Mouse (Mus musculus) midbrain, postnatal 0 days (tissue): Measurements from ENCODE around the gene Urod. TPM values are rescaled to one million over a fixed set of nuclear protein-coding genes. Genes with fewer than 3 reads are reported as not detected.

Experiments
- ATAC-seq: fragments of 200-750 bp; cut with Nextera tagmentation; 2 replicates; pipeline ENCODE4 v1.8.0; 2017; ENCODE audit warnings: moderate number of reproducible peaks, mild to moderate bottlenecking, moderate TSS enrichment, moderate library complexity; ENCODE audit not compliant: low FRiP score
- DNase-seq: peaks from one replicate; pipeline ENCODE4 v3.0.0-alpha.2; 2015; ENCODE audit warnings: low spot score
- H3K27ac ChIP-seq: fragments of 300-500 bp; sonication (generic); 2 replicates; pipeline ENCODE4 v1.5.1; 2014; ENCODE audit warnings: low read depth, mild to moderate bottlenecking, low read length, mixed read lengths
- H3K27me3 ChIP-seq: fragments of 300-500 bp; sonication (generic); 2 replicates; pipeline ENCODE4 v1.6.1; 2014; ENCODE audit warnings: low read length, control low read depth, mixed read lengths; ENCODE audit not compliant: insufficient read depth
- H3K36me3 ChIP-seq: fragments of 300-500 bp; sonication (generic); 2 replicates; pipeline ENCODE4 v1.6.1; 2014; ENCODE audit warnings: low read length, control low read depth, mixed read lengths; ENCODE audit not compliant: insufficient read depth
- H3K4me1 ChIP-seq: fragments of 300-500 bp; sonication (generic); 2 replicates; pipeline ENCODE4 v1.6.1; 2014; ENCODE audit warnings: mild to moderate bottlenecking, control low read depth, antibody characterized with exemption, low read length, mixed read lengths; ENCODE audit not compliant: insufficient read depth
- H3K4me2 ChIP-seq: fragments of 300-500 bp; sonication (generic); 2 replicates; pipeline ENCODE4 v1.6.1; 2014; ENCODE audit warnings: low read depth, mild to moderate bottlenecking, low read length, mixed read lengths; ENCODE audit not compliant: poor library complexity, severe bottlenecking
- H3K4me3 ChIP-seq: fragments of 300-500 bp; sonication (generic); 2 replicates; pipeline ENCODE4 v1.5.1; 2014; ENCODE audit warnings: low read depth, mild to moderate bottlenecking, low read length, moderate library complexity
- H3K9ac ChIP-seq: fragments of 300-500 bp; sonication (generic); replicated peaks from 2 replicates; pipeline ENCODE4 v1.6.1; 2014; ENCODE audit warnings: mild to moderate bottlenecking, low read length, moderate library complexity, mixed read lengths; ENCODE audit not compliant: poor library complexity, severe bottlenecking
- H3K9me3 ChIP-seq: fragments of 300-500 bp; sonication (generic); 2 replicates; pipeline ENCODE4 v1.6.1; 2016; ENCODE audit warnings: low read length, control low read depth
- CTCF ChIP-seq: IDR thresholded peaks from 2 replicates; pipeline ENCODE4 v1.5.1; 2016; ENCODE audit warnings: antibody characterized with exemption, mild to moderate bottlenecking
- WGBS: fragments of 180-500 bp; shearing (Covaris S2); extraction: QIAGEN DNeasy Blood & Tissue Kit; methylation state at CpG from one replicate; pipeline ENCODE4 v1.1.7; 2014; 5-methylcytosine and 5-hydroxymethylcytosine counted together
- polyA plus RNA-seq: library from polyadenylated mRNA; unstranded; fragments of >200 nt; fragmentation: Nextera tagmentation; extraction: Ambion mirVana; gene quantifications from 2 replicates; pipeline ENCODE4 v1.2.1, GENCODE M21; 2015
- total RNA-seq: library from RNA; depleted of rRNA; stranded (reverse); fragments of >200 nt; gene quantifications from 2 replicates; pipeline ENCODE4 v1.2.3, GENCODE M21; 2014; rRNA removed

Urod gene
- total and polyA plus RNA-seq, 2 experiments from 2014 or later, result 36.6 to 50.0 TPM

- ATAC-seq (no peak), DNase-seq (no peak)
- 20% methylated on average over 5 of the region's 5 CpGs for WGBS
- no peak overlapping the region for H3K9ac ChIP-seq
- H3K4me3 ChIP-seq, result no peak overlapping the region
- H3K4me1 ChIP-seq, result no peaks in the 10 kb centered on the region; the same call in 1 of the 2 replicates
- no peaks in the 10 kb centered on the region for H3K9me3 ChIP-seq
- no peak overlapping the region for H3K27ac ChIP-seq
- H3K36me3 ChIP-seq, result no peaks in the 10 kb centered on the region
- H3K4me2 ChIP-seq, result no peak overlapping the region
- TF ChIP-seq CTCF, result no peak
- H3K27me3 ChIP-seq, result no peaks in the 10 kb centered on the region
Observed at GRCm38 (mm10) chr4:116944055-116944454, 50.2 kb downstream of the Urod start.

- DNase-seq (no peak), ATAC-seq (no peak)
- Histone ChIP-seq H3K9me3 (no peaks in the 10 kb centered on the region), H3K4me3 (no peak overlapping the region), H3K27ac (no peak overlapping the region), H3K4me1 (no peaks in the 10 kb centered on the region; the same call in 1 of the 2 replicates), H3K36me3 (no peaks in the 10 kb centered on the region), H3K4me2 (no peak overlapping the region), H3K27me3 (no peaks in the 10 kb centered on the region), H3K9ac (no peak overlapping the region)
- 61% methylated on average over 2 of the region's 2 CpGs for WGBS
- no peak for TF ChIP-seq CTCF
Observed at GRCm38 (mm10) chr4:116942695-116943094, 51.5 kb downstream of the Urod start.

Other genes starting within 250 kb of the Urod start
- 38.9 and 42.9 TPM in 2 replicates for gene Toe1, start 186.8 kb downstream of the Urod start, total RNA-seq
- 22.5 and 26.2 TPM in 2 replicates for gene Toe1, start 186.8 kb downstream of the Urod start, polyA plus RNA-seq
- 5.1 and 5.6 TPM in 2 replicates for gene Mutyh, start 186.7 kb downstream of the Urod start, total RNA-seq
- gene Mutyh, start 186.7 kb downstream of the Urod start, polyA plus RNA-seq, result 3.0 and 4.5 TPM in 2 replicates
- 0.55 and 0.71 TPM in 2 replicates for gene Hpdl, start 172.7 kb downstream of the Urod start, total RNA-seq
- gene Hpdl, start 172.7 kb downstream of the Urod start, polyA plus RNA-seq, result 0.74 and 1.1 TPM in 2 replicates
- gene Zswim5, start 117.0 kb downstream of the Urod start, total RNA-seq, result 20.1 and 23.0 TPM in 2 replicates
- 2.2 and 2.4 TPM in 2 replicates for gene Zswim5, start 117.0 kb downstream of the Urod start, polyA plus RNA-seq
- 45.5 and 46.5 TPM in 2 replicates for gene Hectd3, start 904 bp upstream of the Urod start, total RNA-seq
- 20.2 and 22.6 TPM in 2 replicates for gene Hectd3, start 904 bp upstream of the Urod start, polyA plus RNA-seq
- 20.7 and 21.7 TPM in 2 replicates for gene Eif2b3, start 25.0 kb upstream of the Urod start, total RNA-seq
- 57.5 and 58.4 TPM in 2 replicates for gene Eif2b3, start 25.0 kb upstream of the Urod start, polyA plus RNA-seq
- gene Ptch2, start 101.7 kb upstream of the Urod start, total RNA-seq, result 6.8 and 12.2 TPM in 2 replicates
- 3.5 and 3.7 TPM in 2 replicates for gene Ptch2, start 101.7 kb upstream of the Urod start, polyA plus RNA-seq
- gene Btbd19, start 131.3 kb upstream of the Urod start, total RNA-seq, result 7.3 and 8.2 TPM in 2 replicates
- gene Btbd19, start 131.3 kb upstream of the Urod start, polyA plus RNA-seq, result 3.8 and 4.2 TPM in 2 replicates
- 1.3 and 5.8 TPM in 2 replicates for gene Tctex1d4, start 132.4 kb upstream of the Urod start, total RNA-seq
- 1.2 TPM in 2 replicates for gene Tctex1d4, start 132.4 kb upstream of the Urod start, polyA plus RNA-seq
- gene Plk3, start 139.6 kb upstream of the Urod start, total RNA-seq, result 20.8 and 28.2 TPM in 2 replicates
- 26.6 and 26.8 TPM in 2 replicates for gene Plk3, start 139.6 kb upstream of the Urod start, polyA plus RNA-seq
- 439 and 604 TPM in 2 replicates for gene Rps8, start 161.8 kb upstream of the Urod start, total RNA-seq
- 475 and 493 TPM in 2 replicates for gene Rps8, start 161.8 kb upstream of the Urod start, polyA plus RNA-seq
- 2.9 and 9.8 TPM in 2 replicates for gene Kif2c, start 188.2 kb upstream of the Urod start, total RNA-seq
- gene Kif2c, start 188.2 kb upstream of the Urod start, polyA plus RNA-seq, result 2.3 and 3.3 TPM in 2 replicates